Mouse (Mus musculus): Measurements from ENCODE around the gene Vegfd.
A peak's percentile ranks its signal among the peaks of the same experiment; 100 is the strongest.

Vegfd gene

GRCm38 (mm10) chrX:164373081-164373480 lies at the start of gene Vegfd:
Gene Vegfd (plus strand): TSS chrX:164373378.
- ATAC-seq (ENCODE audit: insufficient number of reproducible peaks, low FRiP score, low TSS enrichment), result no peak

- no peak for ATAC-seq (ENCODE audit: insufficient number of reproducible peaks, low FRiP score, low TSS enrichment)
Measured at GRCm38 (mm10) chrX:164323391-164323913, 49.7 kb upstream of the Vegfd start.

DNA sequence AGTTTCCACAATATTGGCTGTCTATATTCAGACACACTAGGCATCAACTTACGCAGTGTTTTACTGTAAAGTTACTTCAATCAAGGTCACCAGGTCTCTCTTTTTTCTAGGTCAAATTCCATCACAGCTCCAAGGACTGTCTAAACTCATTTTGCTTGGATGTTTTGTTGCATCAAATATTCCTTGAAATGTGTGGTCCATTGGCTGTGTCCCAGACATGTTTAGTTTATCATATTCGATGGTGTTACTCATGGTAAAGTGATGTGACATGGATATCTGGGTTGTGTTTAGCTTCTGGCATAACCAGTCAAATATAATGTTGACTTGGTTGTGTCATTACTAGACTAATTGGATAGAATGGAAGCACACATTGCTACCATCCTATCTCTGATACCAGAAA lies 42.8 kb upstream of the Vegfd start:
- no peak for ATAC-seq (ENCODE audit: insufficient number of reproducible peaks, low FRiP score, low TSS enrichment)

- ATAC-seq (ENCODE audit: insufficient number of reproducible peaks, low FRiP score, low TSS enrichment), result no peak
Measured at GRCm38 (mm10) chrX:164330766-164331165, 42.4 kb upstream of the Vegfd start.

DNA sequence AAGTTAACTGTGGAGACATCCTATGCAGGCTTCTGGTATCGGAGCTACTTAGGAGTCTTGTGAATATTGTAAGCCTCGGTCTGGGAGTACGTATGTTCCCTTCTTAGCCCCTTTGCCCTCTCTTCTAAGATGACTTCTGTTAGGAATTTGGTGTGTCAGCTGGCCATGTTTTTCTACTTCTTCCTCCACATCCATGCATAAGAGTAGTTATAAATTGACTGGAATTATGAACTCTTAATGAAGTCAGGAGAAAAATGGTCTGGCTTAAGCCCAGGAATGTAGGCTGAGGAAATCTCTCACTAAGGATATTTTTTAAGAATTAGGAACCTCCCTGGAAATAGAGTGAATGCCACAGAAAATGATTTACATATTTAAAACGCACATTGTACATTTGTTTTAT lies 34.6 kb upstream of the Vegfd start:
- ATAC-seq (ENCODE audit: insufficient number of reproducible peaks, low FRiP score, low TSS enrichment), result no peak

DNA sequence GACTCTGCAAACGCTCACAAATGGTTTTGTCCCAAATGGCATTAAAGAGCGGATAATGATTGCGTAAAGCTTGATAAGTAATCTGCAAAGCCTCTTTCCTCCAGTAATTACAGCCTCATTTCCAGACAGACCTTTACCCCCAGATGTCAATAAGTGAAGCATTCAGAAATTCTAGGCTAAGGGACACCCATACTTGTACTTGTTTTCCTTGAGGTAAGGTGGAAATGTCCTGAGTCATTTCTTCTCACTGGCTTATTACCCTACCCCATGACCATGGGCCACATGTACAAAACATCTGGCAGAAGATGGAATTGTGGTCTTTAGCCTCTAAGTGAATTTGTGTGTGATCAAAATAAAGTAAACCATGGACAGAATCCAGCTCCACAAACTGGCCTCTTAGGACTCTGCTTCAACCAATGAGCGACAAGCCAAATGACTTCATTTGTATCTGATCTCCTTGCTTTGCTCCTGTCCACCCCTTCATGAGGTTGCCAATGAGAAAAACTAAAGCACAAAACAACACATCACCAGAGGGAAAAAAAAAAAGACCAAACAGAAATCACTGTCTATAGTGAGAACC lies 27.7 kb upstream of the Vegfd start:
- ATAC-seq (ENCODE audit: insufficient number of reproducible peaks, low FRiP score, low TSS enrichment), result no peak

DNA sequence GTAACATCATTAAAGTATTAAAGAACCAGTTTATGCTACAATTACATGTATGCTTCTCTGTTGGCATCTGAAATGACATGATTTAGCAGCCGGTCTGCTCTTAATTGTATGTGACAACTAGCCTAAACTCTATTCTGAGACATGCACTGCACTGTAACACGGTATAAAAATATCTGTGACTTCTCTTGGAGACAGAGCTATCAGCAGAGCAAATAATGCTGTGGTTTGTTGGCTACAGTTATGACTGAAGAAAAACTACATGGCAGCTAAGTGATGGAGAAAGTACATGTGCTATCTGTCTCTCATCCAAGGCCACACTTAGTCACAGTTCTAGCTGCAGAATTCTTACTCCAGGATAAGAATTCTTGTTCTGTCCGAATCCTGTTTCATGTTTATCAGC lies 24.2 kb upstream of the Vegfd start:
- no peak for ATAC-seq (ENCODE audit: insufficient number of reproducible peaks, low FRiP score, low TSS enrichment)

GRCm38 (mm10) chrX:164365153-164365865 lies 7.9 kb upstream of the Vegfd start:
- no peak for ATAC-seq (ENCODE audit: insufficient number of reproducible peaks, low FRiP score, low TSS enrichment)

GRCm38 (mm10) chrX:164370576-164370975 lies 2.6 kb upstream of the Vegfd start:
- no peak for ATAC-seq (ENCODE audit: insufficient number of reproducible peaks, low FRiP score, low TSS enrichment)

- no peak for ATAC-seq (ENCODE audit: insufficient number of reproducible peaks, low FRiP score, low TSS enrichment)
Measured at GRCm38 (mm10) chrX:164374586-164374985, 1.4 kb downstream of the Vegfd start.

DNA sequence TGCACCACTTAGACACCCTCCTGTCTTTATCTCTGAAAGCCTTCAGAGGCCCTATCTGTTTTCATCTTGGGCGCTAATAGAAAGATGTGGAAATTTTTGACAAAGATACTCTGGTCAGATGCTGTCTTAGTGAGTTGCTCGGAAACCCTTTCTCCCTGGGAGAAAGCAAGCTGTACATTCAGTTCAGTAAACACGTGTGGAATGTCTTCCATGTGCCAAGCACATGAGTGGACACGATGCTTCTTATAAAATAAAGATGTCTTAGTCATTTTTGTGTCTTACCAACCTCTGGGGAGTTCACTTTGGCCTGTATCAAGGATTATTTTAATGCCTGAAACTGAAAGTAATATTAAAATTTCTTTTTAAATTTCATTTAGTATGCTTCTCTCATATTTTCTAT lies 6.5 kb downstream of the Vegfd start:
- ATAC-seq (ENCODE audit: insufficient number of reproducible peaks, low FRiP score, low TSS enrichment), result no peak

DNA sequence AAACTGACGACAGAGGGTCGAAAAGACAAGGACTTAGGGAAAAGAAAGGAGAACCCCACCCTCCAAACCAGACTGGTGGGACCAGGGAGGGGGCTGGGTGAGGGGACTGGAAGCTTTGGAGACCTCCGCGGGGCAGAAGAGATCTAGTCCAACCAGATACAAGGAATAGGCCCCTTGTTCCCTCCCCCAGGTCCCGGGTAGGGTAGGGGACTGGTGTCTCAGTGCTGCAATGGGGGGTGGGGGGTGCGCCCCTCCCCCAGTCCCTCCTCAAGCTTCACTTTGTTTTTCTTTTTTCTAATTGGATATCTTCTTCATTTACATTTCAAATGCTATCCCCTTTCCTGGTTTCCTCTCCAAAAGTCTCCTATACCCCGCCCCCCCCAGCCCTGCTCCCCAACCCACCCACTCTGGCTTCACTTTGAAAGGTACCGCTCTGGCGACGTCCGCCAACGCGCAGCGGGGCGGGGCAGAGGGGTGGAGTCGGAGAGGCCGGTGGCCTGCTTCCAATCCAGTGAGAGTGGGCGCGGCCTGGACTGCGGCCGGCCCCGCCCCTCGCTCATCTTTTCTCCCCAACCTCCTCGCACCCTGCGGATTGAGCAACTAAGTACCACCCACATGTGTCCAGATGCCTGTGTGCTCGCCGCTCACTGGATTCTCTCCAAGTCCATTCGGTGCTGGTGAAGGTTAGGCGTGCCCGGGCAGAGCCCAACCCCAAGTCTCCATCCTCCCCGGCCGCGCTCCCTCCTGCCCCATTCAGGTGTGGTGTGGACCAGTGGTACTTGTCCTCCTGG lies 8.6 kb downstream of the Vegfd start:
- peak; percentile 87 for ATAC-seq (ENCODE audit: insufficient number of reproducible peaks, low FRiP score, low TSS enrichment)

- ATAC-seq (ENCODE audit: insufficient number of reproducible peaks, low FRiP score, low TSS enrichment), result no peak
Measured at GRCm38 (mm10) chrX:164394091-164394490, 20.9 kb downstream of the Vegfd start.

DNA sequence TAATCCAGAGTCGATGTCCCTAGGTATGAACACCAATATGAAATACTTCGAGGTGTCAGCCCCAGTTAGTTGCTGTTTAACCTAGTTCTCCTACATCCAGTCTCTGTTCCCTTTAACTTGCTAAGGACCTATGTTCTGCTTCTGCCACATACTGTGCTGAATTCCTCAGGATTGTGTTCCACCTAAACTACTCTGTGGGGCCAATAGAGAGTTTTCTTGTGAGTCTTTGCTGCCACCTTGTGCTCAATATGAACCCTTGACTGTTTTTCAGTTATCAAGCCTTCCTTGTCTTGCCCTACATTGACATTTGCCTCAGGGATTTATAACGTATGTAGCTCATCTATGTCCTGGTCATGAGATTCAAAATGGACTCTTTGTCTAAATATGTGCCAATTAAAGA lies 25.3 kb downstream of the Vegfd start:
- ATAC-seq (ENCODE audit: insufficient number of reproducible peaks, low FRiP score, low TSS enrichment), result no peak

DNA sequence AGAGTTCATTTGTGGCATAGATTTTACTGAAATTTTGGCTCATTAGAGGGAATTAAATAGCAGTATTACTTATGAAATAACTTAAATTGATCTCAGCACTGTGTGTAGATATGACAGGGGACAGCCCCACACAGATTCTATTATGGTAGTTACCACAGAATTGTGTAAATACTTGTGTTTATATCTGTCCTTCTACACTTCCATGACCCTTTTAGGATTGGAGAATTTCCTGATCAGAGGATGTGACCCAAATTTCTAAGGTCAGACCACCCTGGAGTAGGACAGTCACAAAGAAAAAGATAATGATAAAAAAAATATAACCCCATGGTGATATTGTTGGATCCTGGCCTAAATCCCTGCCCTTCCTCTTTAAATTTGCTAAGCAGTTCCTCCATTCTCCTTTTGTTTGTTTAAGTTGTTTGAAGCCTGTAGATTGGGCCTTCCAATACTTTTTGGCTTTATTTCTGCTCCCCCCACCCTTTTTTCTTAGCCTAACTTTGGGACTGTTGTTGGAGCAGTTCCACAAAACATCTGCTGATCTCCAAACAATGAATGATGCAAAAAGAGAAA lies 32.0 kb downstream of the Vegfd start:
- no peak for ATAC-seq (ENCODE audit: insufficient number of reproducible peaks, low FRiP score, low TSS enrichment)

GRCm38 (mm10) chrX:164406133-164407022 lies 33.2 kb downstream of the Vegfd start:
- no peak for ATAC-seq (ENCODE audit: insufficient number of reproducible peaks, low FRiP score, low TSS enrichment)

DNA sequence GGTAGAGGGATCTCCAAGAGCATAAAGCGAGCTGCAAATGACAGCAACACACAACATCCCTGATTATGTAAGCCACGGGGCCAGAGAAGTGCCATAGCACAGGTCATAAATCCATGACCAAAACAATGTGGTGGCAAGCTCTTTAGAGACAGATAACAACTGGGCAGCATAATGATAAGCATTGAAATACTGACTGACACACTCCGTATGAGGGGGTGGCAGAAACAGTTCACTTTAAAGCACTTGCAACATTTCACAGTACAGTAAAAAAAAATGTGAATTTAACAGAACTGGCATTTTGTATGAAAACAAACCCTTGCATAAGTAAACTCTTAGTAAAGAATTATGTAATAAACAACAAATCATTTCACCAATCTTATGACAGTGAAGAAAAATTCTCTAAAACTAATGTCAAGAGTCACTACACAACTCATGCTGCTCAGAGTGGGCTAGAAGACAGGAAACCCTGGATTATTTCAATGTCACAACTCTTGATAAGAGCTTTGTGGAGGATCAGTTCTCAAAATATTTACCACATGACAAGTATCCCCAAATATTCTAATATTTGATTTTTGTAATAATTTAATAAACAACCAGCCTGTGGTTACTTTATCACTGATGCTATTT lies 35.2 kb downstream of the Vegfd start:
- no peak for ATAC-seq (ENCODE audit: insufficient number of reproducible peaks, low FRiP score, low TSS enrichment)

DNA sequence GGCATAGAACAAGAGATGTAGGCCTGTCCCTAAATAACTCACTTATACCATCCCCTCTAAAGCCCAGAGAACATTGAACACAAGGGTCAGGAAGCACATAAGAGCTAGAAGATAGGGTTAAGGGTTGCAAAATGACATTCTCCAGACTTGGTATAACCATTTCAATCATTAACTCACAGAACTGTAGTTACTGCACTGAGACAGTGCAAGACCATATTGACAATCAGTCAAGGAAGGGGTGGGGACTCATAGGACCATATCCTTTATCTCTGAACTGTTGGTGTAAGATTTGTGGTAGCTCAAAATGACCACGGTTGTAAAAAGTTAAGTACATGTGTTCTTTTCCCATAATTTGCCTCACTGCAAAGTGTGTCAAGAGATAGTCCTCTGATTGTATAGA lies 37.4 kb downstream of the Vegfd start:
- ATAC-seq (ENCODE audit: insufficient number of reproducible peaks, low FRiP score, low TSS enrichment), result no peak

DNA sequence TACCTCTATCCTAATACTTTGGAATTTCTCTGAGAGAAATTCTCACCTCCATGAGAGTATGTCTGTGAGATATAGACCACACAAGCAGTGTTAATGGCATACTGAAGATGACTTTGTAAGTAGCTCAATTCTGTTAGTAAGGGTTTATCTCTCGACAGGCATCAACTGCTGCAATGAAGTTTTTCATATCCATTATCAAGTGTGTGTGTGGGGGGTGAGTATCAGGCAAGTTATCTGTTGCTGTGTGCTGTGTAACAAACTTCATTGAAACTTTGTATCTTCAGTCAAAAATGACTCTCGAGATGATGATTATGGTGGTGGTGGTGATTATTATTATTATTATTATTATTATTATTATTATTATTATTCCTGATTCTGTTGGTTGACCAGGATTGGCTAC lies 43.6 kb downstream of the Vegfd start:
- ATAC-seq (ENCODE audit: insufficient number of reproducible peaks, low FRiP score, low TSS enrichment), result no peak

DNA sequence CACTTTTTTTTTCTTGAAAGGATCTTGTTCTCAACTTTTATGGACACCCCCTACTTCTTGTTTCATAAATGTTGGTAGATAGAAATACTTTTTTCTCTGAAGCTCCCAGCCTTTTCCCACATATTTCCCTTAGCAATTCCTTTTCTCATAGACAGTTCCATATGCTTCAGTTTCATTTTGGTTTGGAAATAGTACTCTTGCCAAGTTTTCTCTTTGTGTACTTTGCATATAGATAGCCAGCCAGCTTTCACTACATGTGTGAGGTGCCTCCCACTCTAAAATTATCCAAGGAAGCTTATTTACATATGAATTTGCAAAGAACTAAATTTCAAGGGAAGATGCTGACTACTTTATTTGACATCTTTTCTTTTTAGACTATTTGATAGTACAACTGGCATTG lies 44.8 kb downstream of the Vegfd start:
- no peak for ATAC-seq (ENCODE audit: insufficient number of reproducible peaks, low FRiP score, low TSS enrichment)
